Mouse (Mus musculus): ENCODE measurements around the gene Aebp1. TPM values are rescaled to one million over a fixed set of nuclear protein-coding genes. Genes with fewer than 3 reads are reported as not detected.

The Aebp1 gene
- polyA plus RNA-seq, 2 experiments = 3.3 to 4.2 TPM

GRCm38 (mm10) chr11:5846639-5847345 lies 15.0 kb upstream of the Aebp1 start:
- Histone ChIP-seq H3K27ac (no peak overlapping the region), H3K27me3 (ENCODE audit: control insufficient read depth, insufficient read depth, low read length) (no peaks in the 10 kb centered on the region), H3K4me3 (ENCODE audit: insufficient read depth in 1 of 2, low read depth in 2 of 2, low read length in 2 of 2) (no peak overlapping the region), H3K36me3 (replicated peaks; ENCODE audit: control insufficient read depth, insufficient read depth, low read depth) (no peaks in the 10 kb centered on the region), H3K9me3 (ENCODE audit: control insufficient read depth, low read length) (no peaks in the 10 kb centered on the region), H3K4me1 (replicated peaks; ENCODE audit: control insufficient read depth in 2 of 2, insufficient read depth in 2 of 2, low read length in 1 of 2) (0 out of 4 replicates have a peak, but pooled peaks cover 0 to 2% of the 10 kb centered on the region in 2 experiments), H3K4me2 (ENCODE audit: low read depth) (no peak overlapping the region), H3K9ac (replicated peaks) (no peak overlapping the region)
- DNase-seq (ENCODE audit: low read depth in 3 of 3, low spot score in 3 of 3) = no peak
- 50% methylated on average over 7 of the region's 7 CpGs for WGBS (ENCODE audit: insufficient replicate concordance)
- ATAC-seq (ENCODE audit: insufficient read depth) = no peak
- TF ChIP-seq EP300 (IDR thresholded peaks at IDR 0.05; ENCODE audit: low read depth) (no peak), CTCF (IDR thresholded peaks at IDR 0.05; ENCODE audit: low read depth) (no peak)

DNA sequence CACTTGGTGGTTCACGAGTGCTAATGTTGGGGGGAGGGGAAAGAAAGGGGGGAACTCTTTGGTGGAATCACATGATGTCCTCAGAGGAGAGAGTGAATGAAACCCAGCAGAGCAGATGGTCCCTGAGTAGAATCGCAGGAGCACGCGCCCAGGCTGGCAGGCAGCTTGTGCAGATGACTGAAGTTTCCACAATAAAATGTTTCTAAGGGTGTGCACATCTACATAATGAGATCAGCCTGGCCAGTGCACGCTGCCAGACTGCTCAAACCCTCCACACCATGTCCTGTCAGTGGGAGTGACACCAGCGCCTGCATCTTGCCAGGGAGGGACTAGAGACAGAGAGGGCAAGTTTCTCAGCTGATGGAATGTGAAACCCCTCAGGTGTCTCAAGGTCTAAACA lies 13.0 kb upstream of the Aebp1 start:
- Histone ChIP-seq H3K4me3 (ENCODE audit: insufficient read depth in 1 of 2, low read depth in 2 of 2, low read length in 2 of 2) (no peak overlapping the region), H3K27ac (no peak overlapping the region), H3K27me3 (ENCODE audit: control insufficient read depth, insufficient read depth, low read length) (no peaks in the 10 kb centered on the region), H3K4me2 (ENCODE audit: low read depth) (no peak overlapping the region), H3K4me1 (replicated peaks; ENCODE audit: control insufficient read depth in 2 of 2, insufficient read depth in 2 of 2, low read length in 1 of 2) (0 out of 4 replicates have a peak, but pooled peaks cover 0 to 2% of the 10 kb centered on the region in 2 experiments), H3K9me3 (ENCODE audit: control insufficient read depth, low read length) (no peaks in the 10 kb centered on the region), H3K9ac (replicated peaks) (no peak overlapping the region), H3K36me3 (replicated peaks; ENCODE audit: control insufficient read depth, insufficient read depth, low read depth) (no peaks in the 10 kb centered on the region)
- TF ChIP-seq EP300 (IDR thresholded peaks at IDR 0.05; ENCODE audit: low read depth) (no peak), CTCF (IDR thresholded peaks at IDR 0.05; ENCODE audit: low read depth) (no peak)
- ATAC-seq (ENCODE audit: insufficient read depth) (no peak), DNase-seq (ENCODE audit: low read depth in 3 of 3, low spot score in 3 of 3) (no peak)
- 59% methylated on average over 6 of the region's 6 CpGs for WGBS (ENCODE audit: insufficient replicate concordance)

- H3K4me3 ChIP-seq (ENCODE audit: insufficient read depth in 1 of 2, low read depth in 2 of 2, low read length in 2 of 2) = no peak overlapping the region
- ATAC-seq (ENCODE audit: insufficient read depth) = no peak
- 51% methylated on average over 2 of the region's 2 CpGs for WGBS (ENCODE audit: insufficient replicate concordance)
- H3K36me3 ChIP-seq (replicated peaks; ENCODE audit: control insufficient read depth, insufficient read depth, low read depth) = no peaks in the 10 kb centered on the region
- no peak for DNase-seq (ENCODE audit: low read depth in 3 of 3, low spot score in 3 of 3)
- H3K4me1 ChIP-seq (replicated peaks; ENCODE audit: control insufficient read depth in 2 of 2, insufficient read depth in 2 of 2, low read length in 1 of 2) = 0 out of 4 replicates have a peak, but pooled peaks cover 0 to 2% of the 10 kb centered on the region in 2 experiments
- no peak overlapping the region for H3K4me2 ChIP-seq (ENCODE audit: low read depth)
- TF ChIP-seq CTCF (IDR thresholded peaks at IDR 0.05; ENCODE audit: low read depth) (no peak), EP300 (IDR thresholded peaks at IDR 0.05; ENCODE audit: low read depth) (no peak)
- H3K9ac ChIP-seq (replicated peaks) = no peak overlapping the region
- H3K9me3 ChIP-seq (ENCODE audit: control insufficient read depth, low read length) = no peaks in the 10 kb centered on the region
- no peaks in the 10 kb centered on the region for H3K27me3 ChIP-seq (ENCODE audit: control insufficient read depth, insufficient read depth, low read length)
- no peak overlapping the region for H3K27ac ChIP-seq
These were observed 12.4 kb upstream of the Aebp1 start for GRCm38 (mm10) chr11:5849316-5849715.

DNA sequence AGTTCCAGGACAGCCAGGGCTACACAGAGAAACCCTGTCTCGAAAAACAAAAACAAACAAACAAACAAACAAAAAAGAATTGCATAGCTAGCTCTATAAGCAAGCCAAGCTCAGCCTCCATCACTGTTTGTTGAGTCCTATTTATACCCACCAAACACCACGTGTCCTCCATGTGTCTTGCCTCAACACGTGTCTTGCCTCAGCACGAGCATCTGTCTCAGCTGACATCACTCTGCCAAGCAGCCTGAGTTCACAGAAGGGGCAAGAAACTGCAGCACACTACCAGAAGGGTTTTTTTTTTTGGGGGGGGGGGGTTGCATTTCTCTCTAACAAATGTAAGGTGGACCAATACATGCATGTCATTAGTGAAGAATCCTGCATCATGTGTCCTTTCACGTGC lies 11.3 kb upstream of the Aebp1 start:
- Histone ChIP-seq H3K4me3 (ENCODE audit: insufficient read depth in 1 of 2, low read depth in 2 of 2, low read length in 2 of 2) (no peak overlapping the region), H3K4me2 (ENCODE audit: low read depth) (no peak overlapping the region), H3K4me1 (replicated peaks; ENCODE audit: control insufficient read depth in 2 of 2, insufficient read depth in 2 of 2, low read length in 1 of 2) (0 out of 4 replicates have a peak, but pooled peaks cover 0 to 2% of the 10 kb centered on the region in 2 experiments), H3K9me3 (ENCODE audit: control insufficient read depth, low read length) (no peaks in the 10 kb centered on the region), H3K27me3 (ENCODE audit: control insufficient read depth, insufficient read depth, low read length) (no peaks in the 10 kb centered on the region), H3K9ac (replicated peaks) (no peak overlapping the region), H3K36me3 (replicated peaks; ENCODE audit: control insufficient read depth, insufficient read depth, low read depth) (no peaks in the 10 kb centered on the region), H3K27ac (no peak overlapping the region)
- WGBS (ENCODE audit: insufficient replicate concordance) = 51% methylated on average over 5 of the region's 5 CpGs
- DNase-seq (ENCODE audit: low read depth in 3 of 3, low spot score in 3 of 3) = no peak
- TF ChIP-seq EP300 (IDR thresholded peaks at IDR 0.05; ENCODE audit: low read depth) (no peak), CTCF (IDR thresholded peaks at IDR 0.05; ENCODE audit: low read depth) (no peak)
- ATAC-seq (ENCODE audit: insufficient read depth) = no peak

- WGBS (ENCODE audit: insufficient replicate concordance) = 57% methylated on average over 4 of the region's 4 CpGs
- H3K9me3 ChIP-seq (ENCODE audit: control insufficient read depth, low read length) = no peaks in the 10 kb centered on the region
- H3K4me2 ChIP-seq (ENCODE audit: low read depth) = no peak overlapping the region
- ATAC-seq (ENCODE audit: insufficient read depth) (no peak), DNase-seq (ENCODE audit: low read depth in 3 of 3, low spot score in 3 of 3) (no peak)
- no peak overlapping the region for H3K9ac ChIP-seq (replicated peaks)
- H3K27ac ChIP-seq = no peak overlapping the region
- H3K36me3 ChIP-seq (replicated peaks; ENCODE audit: control insufficient read depth, insufficient read depth, low read depth) = no peaks in the 10 kb centered on the region
- H3K27me3 ChIP-seq (ENCODE audit: control insufficient read depth, insufficient read depth, low read length) = no peaks in the 10 kb centered on the region
- 0 out of 4 replicates have a peak, but pooled peaks cover 0 to 2% of the 10 kb centered on the region in 2 experiments for H3K4me1 ChIP-seq (replicated peaks; ENCODE audit: control insufficient read depth in 2 of 2, insufficient read depth in 2 of 2, low read length in 1 of 2)
- H3K4me3 ChIP-seq (ENCODE audit: insufficient read depth in 1 of 2, low read depth in 2 of 2, low read length in 2 of 2) = no peak overlapping the region
- no peak for TF ChIP-seq CTCF (IDR thresholded peaks at IDR 0.05; ENCODE audit: low read depth)
These were observed 10.6 kb upstream of the Aebp1 start for GRCm38 (mm10) chr11:5851021-5851736.

Data from liver, embryonic 14.5 days (tissue).